Mouse (Mus musculus): ENCODE measurements around the gene Srsf10.

Gene Srsf10

GRCm38 (mm10) chr4:135854630-135855029, 917 bp upstream of the Srsf10 start:
- DNase-seq (ENCODE audit: low read depth in 2 of 2, low spot score in 2 of 2) = no peak

DNA sequence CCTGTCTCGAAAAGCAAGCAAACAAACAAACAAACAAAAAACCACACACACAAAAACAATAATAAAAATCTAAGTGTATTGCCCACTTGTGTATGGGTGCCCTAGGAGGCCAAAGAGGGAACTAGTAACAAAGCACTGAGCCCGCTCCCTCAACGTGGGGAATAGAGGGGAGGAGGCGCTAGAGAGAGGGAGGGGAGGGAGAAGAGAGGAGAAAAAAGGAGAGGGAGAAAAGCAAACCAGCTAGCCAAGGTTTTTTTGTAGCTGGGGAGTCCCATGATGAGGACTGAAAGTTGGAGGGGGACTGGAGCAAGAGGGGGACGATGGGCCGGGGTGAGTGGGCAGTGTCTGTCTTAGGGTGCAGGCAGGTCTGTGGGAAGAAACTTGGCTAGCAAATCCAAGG, 467 bp upstream of the Srsf10 start:
- no peak for DNase-seq (ENCODE audit: low read depth in 2 of 2, low spot score in 2 of 2)

- DNase-seq (ENCODE audit: low read depth in 2 of 2, low spot score in 2 of 2) = no peak
Observed at GRCm38 (mm10) chr4:135856223-135857091, 910 bp downstream of the Srsf10 start.

DNA sequence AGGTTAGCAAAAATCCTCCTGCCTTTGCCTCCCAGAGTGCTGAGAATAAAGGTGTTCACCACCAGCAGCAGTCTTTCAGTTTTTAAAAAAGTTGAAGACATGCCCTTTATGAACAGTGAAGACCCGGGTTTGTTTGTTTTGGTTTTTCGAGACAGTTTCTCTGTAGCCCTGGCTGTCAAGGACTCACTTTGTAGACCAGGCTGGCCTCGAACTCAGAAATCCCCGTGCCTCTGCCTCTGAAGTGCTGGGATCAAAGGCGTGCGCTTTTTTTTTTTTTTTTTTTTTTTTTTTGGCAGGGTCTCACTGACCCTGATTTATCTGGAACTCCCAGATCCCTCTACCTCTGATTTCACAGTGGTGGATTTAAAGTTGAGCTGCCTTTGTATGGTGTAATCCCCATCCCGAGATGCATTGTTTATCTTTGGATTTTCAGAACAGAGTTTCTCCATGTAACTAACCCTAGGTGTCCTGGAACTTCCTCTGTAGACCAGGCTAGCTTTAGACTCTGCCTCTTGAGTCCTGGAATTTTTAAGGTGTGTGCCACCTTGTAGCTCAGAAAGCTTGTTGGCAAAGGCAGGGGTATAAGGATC, 2.1 kb downstream of the Srsf10 start:
- no peak for DNase-seq (ENCODE audit: low read depth in 2 of 2, low spot score in 2 of 2)

DNA sequence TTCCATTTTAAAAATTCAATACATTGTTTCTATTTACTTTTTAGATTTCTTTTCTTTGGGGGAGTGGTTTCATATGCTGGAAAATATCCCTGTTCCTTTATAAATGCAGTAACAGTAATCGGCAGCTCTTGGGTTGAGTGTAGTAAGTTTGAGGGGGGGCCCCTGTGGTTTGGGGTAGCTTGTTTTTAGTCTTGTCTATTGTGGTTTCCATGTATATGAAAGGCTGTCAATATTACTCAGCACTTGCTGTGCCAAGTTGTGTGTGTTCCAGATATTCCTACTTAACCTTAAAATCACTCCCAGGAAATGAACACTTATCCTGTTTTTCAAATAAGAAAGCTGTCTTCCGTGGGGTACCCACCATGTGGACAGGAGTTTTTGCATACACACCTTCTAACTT, 13.4 kb downstream of the Srsf10 start:
- peak in 1 of 2 experiments; percentile 36 for DNase-seq (ENCODE audit: low read depth in 2 of 2, low spot score in 2 of 2)

GRCm38 (mm10) chr4:135870227-135871023, 14.9 kb downstream of the Srsf10 start:
- no peak for DNase-seq (ENCODE audit: low read depth in 2 of 2, low spot score in 2 of 2)

DNA sequence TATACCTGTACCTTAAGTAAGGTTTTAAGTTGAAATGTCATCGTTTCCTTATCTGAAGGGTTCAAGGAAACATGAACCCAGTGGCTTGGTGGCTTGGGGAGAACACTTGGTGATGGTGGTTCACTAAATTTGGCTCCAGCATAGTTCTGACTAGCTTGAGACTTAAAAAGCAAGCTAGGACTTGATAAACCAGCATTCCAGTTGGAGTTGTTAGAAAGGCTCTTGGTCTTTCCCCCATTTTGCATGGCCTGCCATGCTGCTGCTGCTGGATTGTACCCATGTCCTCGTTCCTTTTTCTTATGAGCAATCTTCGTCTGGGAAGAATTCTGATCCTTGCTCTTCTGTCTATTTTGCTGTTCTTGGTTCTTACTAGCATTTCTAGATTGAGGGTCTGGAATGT, 16.5 kb downstream of the Srsf10 start:
- no peak for DNase-seq (ENCODE audit: low read depth in 2 of 2, low spot score in 2 of 2)

DNA sequence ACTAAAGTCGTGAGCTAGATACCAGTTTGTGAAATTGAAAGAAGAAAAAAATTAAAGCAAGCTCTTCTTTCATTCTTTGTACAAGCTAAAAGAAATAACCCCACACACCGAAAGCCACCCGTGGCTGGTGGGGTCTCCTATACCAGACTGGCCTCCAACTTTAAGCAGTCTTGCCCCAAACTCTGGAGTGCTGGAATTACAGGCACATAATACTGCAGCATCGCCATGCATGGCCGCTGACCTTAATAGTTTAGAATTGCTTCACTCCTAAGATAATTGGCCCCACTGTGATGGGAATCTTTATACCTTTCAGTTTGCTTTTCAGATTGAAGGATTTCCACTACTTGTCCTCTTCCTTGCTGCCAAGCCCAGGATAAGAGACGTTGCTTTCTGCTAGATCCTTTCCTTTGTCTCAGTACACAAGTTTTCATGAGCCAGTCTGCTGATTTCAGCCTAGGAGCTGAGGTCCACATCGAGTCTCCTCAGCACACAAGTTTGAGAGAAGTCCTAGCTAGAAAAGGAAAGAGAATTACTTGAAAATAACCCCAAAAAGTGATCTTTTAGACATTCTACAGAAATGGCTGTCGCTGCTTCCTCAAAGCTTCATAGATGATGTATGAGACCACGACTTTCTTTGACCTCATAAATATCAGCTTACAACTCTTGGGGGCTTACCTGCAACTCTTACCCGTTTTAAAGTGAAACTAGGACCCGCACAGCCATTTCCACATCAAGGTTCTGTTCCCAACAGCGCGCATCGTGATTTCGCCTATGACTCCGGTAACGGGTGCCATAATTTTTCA, 17.2 kb downstream of the Srsf10 start:
- no peak for DNase-seq (ENCODE audit: low read depth in 2 of 2, low spot score in 2 of 2)

- DNase-seq (ENCODE audit: low read depth in 2 of 2, low spot score in 2 of 2) = peak; percentile 78 to 79
Observed at GRCm38 (mm10) chr4:135873526-135874202, 18.1 kb downstream of the Srsf10 start, which contains the start of gene Pnrc2. Gene Pnrc2, minus strand, starts transcription at chr4:135873850.

DNA sequence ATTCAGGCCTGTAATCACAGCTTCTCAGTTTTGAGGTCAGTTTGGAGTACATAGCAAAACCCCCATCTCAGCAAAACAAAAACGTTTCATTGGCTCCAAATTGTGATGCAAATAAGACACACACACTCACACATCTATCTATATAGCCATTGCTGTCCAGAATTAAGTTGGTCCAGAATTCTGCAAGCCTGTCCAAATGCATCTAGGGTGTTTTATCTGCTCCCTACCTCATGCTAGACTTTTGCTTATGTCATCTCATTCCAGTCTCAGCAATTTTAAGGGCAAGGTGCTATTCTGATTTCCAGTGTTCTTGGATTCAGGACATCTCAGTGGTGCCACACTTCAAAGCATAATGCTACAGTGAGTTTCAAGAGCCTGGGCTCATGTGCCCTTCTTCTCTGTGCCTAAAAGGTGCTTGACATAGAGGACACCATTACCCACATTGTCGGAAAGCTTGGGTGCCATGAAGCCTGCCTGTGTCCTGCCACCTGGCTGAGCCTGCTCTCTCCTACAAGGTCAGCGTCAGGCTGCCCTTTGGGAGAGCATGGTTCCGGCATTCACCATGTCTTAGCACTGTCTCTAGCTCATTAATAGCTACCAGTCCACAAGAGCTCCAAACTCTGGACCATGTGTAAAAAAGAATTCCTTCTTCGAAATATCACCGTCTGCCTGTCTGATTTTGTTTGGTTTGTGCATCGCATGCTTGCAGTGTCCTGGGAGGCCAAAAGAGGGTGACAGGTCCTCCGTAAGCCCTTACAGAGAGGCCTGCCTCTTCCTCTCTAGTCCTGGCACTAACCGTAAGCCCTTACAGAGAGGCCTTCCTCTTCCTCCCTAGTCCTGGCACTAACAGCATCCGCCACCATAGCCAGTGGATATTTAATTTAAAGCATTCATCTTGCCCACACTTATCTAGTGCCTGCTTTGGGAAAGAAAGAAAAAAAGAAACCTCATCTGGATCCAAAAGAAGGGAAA, 19.3 kb downstream of the Srsf10 start:
- DNase-seq (ENCODE audit: low read depth in 2 of 2, low spot score in 2 of 2) = no peak

DNA sequence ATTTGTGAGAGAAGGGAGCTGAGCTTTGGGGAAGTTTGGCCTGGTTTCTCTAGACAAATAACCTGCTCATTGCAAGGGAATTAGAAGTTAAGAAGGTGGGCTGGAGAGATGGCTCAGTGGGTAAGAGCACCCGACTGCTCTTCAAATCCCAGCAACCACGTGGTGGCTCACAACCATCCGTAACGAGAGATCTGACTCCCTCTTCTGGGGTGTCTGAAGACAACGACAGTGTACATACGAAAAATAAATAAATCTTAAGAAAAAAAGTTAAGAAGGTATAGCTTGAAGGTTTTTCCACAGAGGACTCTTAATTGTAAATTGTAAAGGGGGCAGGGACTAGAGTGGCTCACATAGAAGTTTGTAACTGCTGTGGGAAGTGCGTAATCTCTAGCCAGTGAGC, 20.0 kb downstream of the Srsf10 start:
- no peak for DNase-seq (ENCODE audit: low read depth in 2 of 2, low spot score in 2 of 2)

DNA sequence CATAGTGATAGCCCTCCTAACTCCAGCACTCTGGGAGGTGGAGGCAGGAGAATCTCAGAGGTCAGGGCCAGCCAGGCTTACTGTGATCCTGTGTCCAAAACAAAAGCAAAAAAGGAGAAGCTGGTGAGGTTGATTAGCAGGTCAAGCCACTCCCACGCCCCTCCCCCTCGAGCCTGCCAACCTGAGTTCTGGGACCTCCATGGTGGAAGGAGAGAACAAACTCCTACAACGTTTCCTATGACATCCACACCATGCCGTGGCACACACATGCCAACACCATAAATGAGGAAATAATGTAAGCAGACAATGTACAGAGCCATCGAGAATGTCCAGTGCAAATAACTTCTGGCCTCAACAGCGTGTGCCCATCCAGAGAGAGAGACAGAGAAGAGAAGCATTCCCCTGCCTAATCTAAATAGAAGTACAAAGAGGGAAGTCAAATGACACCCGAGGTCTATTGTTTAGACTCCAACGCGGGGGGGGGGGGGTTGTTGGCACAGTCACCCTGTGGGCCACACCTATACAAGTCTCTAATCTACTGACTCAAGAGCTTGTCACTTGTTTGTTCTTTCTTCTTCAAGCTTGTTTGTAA, 20.5 kb downstream of the Srsf10 start:
- no peak for DNase-seq (ENCODE audit: low read depth in 2 of 2, low spot score in 2 of 2)

DNA sequence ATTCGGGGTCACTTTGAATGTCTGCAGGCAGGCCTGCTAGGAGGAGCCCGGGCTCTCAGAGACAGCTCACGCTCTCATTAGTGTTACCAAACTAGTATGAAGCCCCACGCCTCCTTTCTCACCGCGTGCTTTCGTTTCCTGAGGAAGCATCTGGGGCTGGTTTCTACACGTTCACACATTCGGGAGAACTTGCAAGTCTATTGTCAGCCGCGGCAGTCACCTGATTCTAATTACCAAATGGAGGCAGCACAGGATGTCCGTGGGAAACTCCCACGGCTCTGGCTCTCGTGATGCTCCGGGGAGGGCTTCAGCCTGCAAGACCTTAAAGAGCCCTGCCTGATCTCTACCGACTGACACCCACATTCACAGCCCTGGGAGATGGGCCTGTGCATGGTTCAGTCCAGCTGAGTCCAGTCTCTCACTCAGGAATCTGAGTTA, 21.1 kb downstream of the Srsf10 start:
- DNase-seq (ENCODE audit: low read depth in 2 of 2, low spot score in 2 of 2) = peak; percentile 85 to 87

DNA sequence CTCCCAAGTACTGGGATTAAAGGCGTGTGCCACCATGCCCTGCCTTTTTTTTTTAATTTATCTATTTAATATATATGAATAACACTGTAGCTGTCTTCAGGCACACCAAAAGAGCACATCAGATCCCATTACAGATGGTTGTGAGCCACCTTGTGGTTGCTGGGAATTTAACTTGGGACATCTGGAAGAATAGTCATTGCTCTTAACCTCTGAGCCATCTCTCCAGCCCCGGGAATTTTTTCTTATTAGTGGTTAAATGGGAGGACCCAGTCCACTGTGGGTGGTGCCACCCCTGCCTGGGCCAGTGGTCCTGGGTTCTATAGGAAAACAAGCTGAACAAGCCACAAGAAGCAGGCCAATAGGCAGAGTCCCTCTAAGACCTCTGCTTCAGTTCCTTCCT, 22.2 kb downstream of the Srsf10 start:
- DNase-seq (ENCODE audit: low read depth in 2 of 2, low spot score in 2 of 2) = no peak

DNA sequence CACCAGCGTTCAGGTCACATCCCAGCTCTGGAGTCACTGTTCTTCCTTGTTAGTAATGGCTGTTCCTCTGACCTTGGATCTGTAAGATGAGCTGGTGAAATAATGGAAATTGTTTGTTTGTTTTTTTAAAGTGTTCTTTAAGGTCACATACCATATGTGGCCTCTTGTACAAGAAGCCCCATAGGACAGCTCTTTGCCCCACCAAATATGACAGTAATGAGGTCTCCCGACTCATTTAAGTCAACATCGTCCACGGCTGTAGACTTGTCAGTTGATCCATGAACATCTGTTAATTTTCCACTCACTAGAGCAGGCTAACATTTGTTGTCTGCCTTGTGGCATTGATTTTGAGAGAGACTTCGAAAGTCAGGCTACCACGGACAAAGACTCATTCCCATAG, 23.5 kb downstream of the Srsf10 start:
- no peak for DNase-seq (ENCODE audit: low read depth in 2 of 2, low spot score in 2 of 2)

DNA sequence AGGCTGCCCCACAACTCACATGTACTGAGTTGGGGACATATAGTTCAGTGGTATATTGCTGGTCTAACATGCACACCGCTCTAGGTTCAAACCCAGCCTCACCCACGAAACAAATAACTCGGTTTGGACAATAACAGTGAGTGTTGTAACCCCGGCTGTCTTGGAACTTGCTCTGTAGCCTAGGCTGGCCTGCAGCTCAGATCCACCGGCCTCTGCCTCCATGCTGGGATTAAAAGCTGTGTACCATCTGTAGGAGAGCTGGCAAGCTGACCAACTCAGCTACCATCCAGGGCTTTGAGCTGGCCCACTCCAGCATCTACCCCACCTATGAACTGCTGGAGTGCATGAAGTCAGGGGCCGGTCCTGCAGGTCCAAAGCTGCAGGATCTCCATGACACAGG, 24.5 kb downstream of the Srsf10 start:
- DNase-seq (ENCODE audit: low read depth in 2 of 2, low spot score in 2 of 2) = no peak

GRCm38 (mm10) chr4:135880576-135880975, 25.0 kb downstream of the Srsf10 start:
- DNase-seq (ENCODE audit: low read depth in 2 of 2, low spot score in 2 of 2) = no peak

- no peak for DNase-seq (ENCODE audit: low read depth in 2 of 2, low spot score in 2 of 2)
Observed at GRCm38 (mm10) chr4:135882023-135882422, 26.5 kb downstream of the Srsf10 start.

- no peak for DNase-seq (ENCODE audit: low read depth in 2 of 2, low spot score in 2 of 2)
Observed at GRCm38 (mm10) chr4:135883401-135883851, 27.9 kb downstream of the Srsf10 start.
